Mouse (Mus musculus): ENCODE data around the gene Zfp518a. TPM values are rescaled to one million over a fixed set of nuclear protein-coding genes. Genes with fewer than 3 reads are reported as not detected.

Gene Zfp518a
- polyA plus RNA-seq, 1 experiment from 2014 or later: 10.7 TPM

Small RNAs within 50 kb of the gene (microRNA-seq; reads per million reads assigned to microRNA genes)
- gene Mir8092: 1.7 reads per million

Other genes starting within 250 kb of the Zfp518a start
- gene Cc2d2b, start 146.0 kb upstream of the Zfp518a start, polyA plus RNA-seq (2015; fragmentation: Nextera tagmentation; extraction: Ambion mirVana): 0.04 and 0.17 TPM in 2 replicates
- gene Ccnj, start 63.4 kb upstream of the Zfp518a start, polyA plus RNA-seq (2015; fragmentation: Nextera tagmentation; extraction: Ambion mirVana): 15.1 and 15.2 TPM in 2 replicates
- gene Blnk, start 99.8 kb downstream of the Zfp518a start, polyA plus RNA-seq (2015; fragmentation: Nextera tagmentation; extraction: Ambion mirVana): 0.54 and 0.79 TPM in 2 replicates
- 0.19 TPM in 1 of 2 replicates, not detected in the other for gene Dntt, start 134.6 kb downstream of the Zfp518a start, polyA plus RNA-seq (2015; fragmentation: Nextera tagmentation; extraction: Ambion mirVana)
- gene Opalin, start 182.4 kb downstream of the Zfp518a start, polyA plus RNA-seq (2015; fragmentation: Nextera tagmentation; extraction: Ambion mirVana): not detected in 2 replicates

Data from lung, embryonic 15.5 days (tissue).